ENCODE assay signal across 8 mouse cellular contexts in the genomic region with DNA sequence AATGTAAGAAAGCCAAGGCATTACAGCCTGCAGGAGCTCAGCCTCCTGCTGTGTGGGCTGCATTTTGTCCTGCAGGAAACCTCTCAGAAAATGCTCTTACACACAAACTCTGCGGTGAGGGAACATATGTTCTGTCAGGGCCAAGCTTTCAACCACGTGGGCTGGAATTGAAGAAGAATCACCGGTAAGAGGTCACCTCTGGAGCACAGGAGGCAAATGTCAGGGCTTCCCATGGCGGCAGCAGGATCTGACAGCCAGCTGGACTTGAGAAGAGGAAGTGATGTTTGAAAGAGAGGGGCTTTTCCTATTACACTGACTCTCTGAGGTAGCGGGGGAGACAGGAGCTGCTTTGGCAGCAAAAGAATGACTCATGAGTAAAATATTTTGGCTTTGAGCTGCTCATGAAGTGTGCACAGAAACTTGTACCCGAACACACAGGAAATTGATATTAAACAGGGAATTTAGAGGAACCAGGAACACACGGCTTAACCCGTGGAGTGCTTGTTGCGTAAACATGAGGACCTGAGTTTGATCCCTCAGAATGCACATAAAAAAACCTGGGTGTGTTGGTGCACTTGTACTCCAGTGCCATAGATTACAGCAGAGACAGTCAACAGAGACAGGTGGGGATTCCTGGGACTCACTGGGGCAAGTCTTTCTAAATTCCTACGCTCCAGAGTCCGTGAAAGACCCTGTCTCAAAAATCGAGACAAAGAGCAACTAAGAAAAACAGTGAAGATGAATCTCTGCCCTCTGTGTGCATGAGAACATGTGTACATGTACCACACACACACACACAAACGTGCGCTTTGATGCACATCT.
DNase-seq lines count a peak whose midpoint lies in the region; ATAC-seq lines count a peak whose summit lies in the region.

No protein-coding gene starts in this region.

- no peak for ATAC-seq in midbrain, embryonic 14.5 days (ENCODE audit: low FRiP score, low TSS enrichment)
- ATAC-seq in midbrain, embryonic 13.5 days = no peak
- ATAC-seq in embryonic facial prominence, embryonic 12.5 days (ENCODE audit: insufficient number of reproducible peaks, insufficient read depth, low FRiP score, low TSS enrichment) = 0 out of 2 replicates have a peak, but pooled peaks have one; percentile 22
- ATAC-seq in kidney, embryonic 16.5 days (ENCODE audit: low FRiP score, low TSS enrichment) = peak; percentile 88
- no peak for ATAC-seq in forebrain, embryonic 11.5 days (replicated peaks; ENCODE audit: low FRiP score)

- peak; percentile 8 for DNase-seq in midbrain, embryonic 14.5 days
- DNase-seq in right cerebral cortex, postnatal 36 days (ENCODE audit: low spot score in 2 of 2) = peak; percentile 15 to 16
- no peak for DNase-seq in layer of hippocampus, postnatal 14 days (ENCODE audit: low spot score in 2 of 2)
- DNase-seq in ovary, postnatal 14 days (ENCODE audit: low spot score) = no peak
- DNase-seq in forebrain, embryonic 11.5 days (ENCODE audit: low spot score) = no peak

- no peaks in the 10 kb centered on the region for H3K4me1 ChIP-seq in midbrain, embryonic 14.5 days (ENCODE audit: control insufficient read depth, insufficient read depth, low read length)
- no peaks in the 10 kb centered on the region for H3K4me1 ChIP-seq in midbrain, embryonic 13.5 days (replicated peaks)
- no peaks in the 10 kb centered on the region for H3K4me1 ChIP-seq in embryonic facial prominence, embryonic 12.5 days
- H3K4me1 ChIP-seq in kidney, embryonic 16.5 days (ENCODE audit: insufficient read depth, low read length) = peaks cover 14% of the 10 kb centered on the region
- no peaks in the 10 kb centered on the region for H3K4me1 ChIP-seq in forebrain, embryonic 11.5 days (replicated peaks; ENCODE audit: control insufficient read depth, insufficient read depth, low read length)

- H3K4me3 ChIP-seq in midbrain, embryonic 14.5 days (replicated peaks; ENCODE audit: low read depth, low read length) = no peak overlapping the region
- no peak overlapping the region for H3K4me3 ChIP-seq in midbrain, embryonic 13.5 days (replicated peaks)
- no peak overlapping the region for H3K4me3 ChIP-seq in embryonic facial prominence, embryonic 12.5 days
- no peak overlapping the region for H3K4me3 ChIP-seq in kidney, embryonic 16.5 days (ENCODE audit: low read length)
- H3K4me3 ChIP-seq in forebrain, embryonic 11.5 days (ENCODE audit: low read depth, low read length) = no peak overlapping the region

- WGBS in midbrain, embryonic 14.5 days = 65% methylated on average over 14 of the region's 14 CpGs
- 73% methylated on average over 14 of the region's 14 CpGs for WGBS in midbrain, embryonic 13.5 days
- 44% methylated on average over 14 of the region's 14 CpGs for WGBS in embryonic facial prominence, embryonic 12.5 days
- WGBS in kidney, embryonic 16.5 days = 29% methylated on average over 14 of the region's 14 CpGs
- 68% methylated on average over 14 of the region's 14 CpGs for WGBS in forebrain, embryonic 11.5 days

- H3K36me3 ChIP-seq in midbrain, embryonic 14.5 days (ENCODE audit: control insufficient read depth, insufficient read depth, low read length) = no peaks in the 10 kb centered on the region
- no peaks in the 10 kb centered on the region for H3K36me3 ChIP-seq in midbrain, embryonic 13.5 days
- no peaks in the 10 kb centered on the region for H3K36me3 ChIP-seq in embryonic facial prominence, embryonic 12.5 days
- H3K36me3 ChIP-seq in kidney, embryonic 16.5 days (ENCODE audit: insufficient read depth, low read length) = no peaks in the 10 kb centered on the region
- no peaks in the 10 kb centered on the region for H3K36me3 ChIP-seq in forebrain, embryonic 11.5 days (ENCODE audit: control insufficient read depth, insufficient read depth, low read length)

- no peaks in the 10 kb centered on the region for H3K9me3 ChIP-seq in midbrain, embryonic 14.5 days (ENCODE audit: control insufficient read depth, low read length)
- H3K9me3 ChIP-seq in midbrain, embryonic 13.5 days = no peaks in the 10 kb centered on the region
- H3K9me3 ChIP-seq in embryonic facial prominence, embryonic 12.5 days = no peaks in the 10 kb centered on the region
- no peaks in the 10 kb centered on the region for H3K9me3 ChIP-seq in kidney, embryonic 16.5 days (ENCODE audit: low read length)
- no peaks in the 10 kb centered on the region for H3K9me3 ChIP-seq in forebrain, embryonic 11.5 days (ENCODE audit: control insufficient read depth, low read length)

- no peaks in the 10 kb centered on the region for H3K27me3 ChIP-seq in midbrain, embryonic 14.5 days (ENCODE audit: control insufficient read depth, insufficient read depth, low read length)
- H3K27me3 ChIP-seq in midbrain, embryonic 13.5 days = no peaks in the 10 kb centered on the region
- H3K27me3 ChIP-seq in embryonic facial prominence, embryonic 12.5 days = no peaks in the 10 kb centered on the region
- H3K27me3 ChIP-seq in kidney, embryonic 16.5 days (ENCODE audit: insufficient read depth, low read length) = no peaks in the 10 kb centered on the region
- no peaks in the 10 kb centered on the region for H3K27me3 ChIP-seq in forebrain, embryonic 11.5 days (ENCODE audit: control insufficient read depth, insufficient read depth, low read length)

- H3K4me2 ChIP-seq in midbrain, embryonic 14.5 days (ENCODE audit: low read length) = no peak overlapping the region
- no peak overlapping the region for H3K4me2 ChIP-seq in midbrain, embryonic 13.5 days (replicated peaks)
- H3K4me2 ChIP-seq in embryonic facial prominence, embryonic 12.5 days (replicated peaks) = 0 out of 2 replicates have a peak overlapping the region, but pooled peaks have one; percentile 1
- H3K4me2 ChIP-seq in kidney, embryonic 16.5 days (replicated peaks; ENCODE audit: low read depth, low read length) = peak overlapping the region; percentile 30
- no peak overlapping the region for H3K4me2 ChIP-seq in forebrain, embryonic 11.5 days (ENCODE audit: low read depth, low read length, severe bottlenecking)

- H3K9ac ChIP-seq in midbrain, embryonic 14.5 days (replicated peaks; ENCODE audit: low read length) = no peak overlapping the region
- no peak overlapping the region for H3K9ac ChIP-seq in midbrain, embryonic 13.5 days (replicated peaks)
- no peak overlapping the region for H3K9ac ChIP-seq in embryonic facial prominence, embryonic 12.5 days
- H3K9ac ChIP-seq in kidney, embryonic 16.5 days (replicated peaks; ENCODE audit: low read length) = no peak overlapping the region
- no peak overlapping the region for H3K9ac ChIP-seq in forebrain, embryonic 11.5 days (ENCODE audit: low read length)

- H3K27ac ChIP-seq in midbrain, embryonic 14.5 days (replicated peaks; ENCODE audit: low read depth, low read length) = no peak overlapping the region
- H3K27ac ChIP-seq in midbrain, embryonic 13.5 days = no peak overlapping the region
- H3K27ac ChIP-seq in embryonic facial prominence, embryonic 12.5 days = 0 out of 2 replicates have a peak overlapping the region, but pooled peaks have one; percentile 51
- peak overlapping the region; percentile 80 for H3K27ac ChIP-seq in kidney, embryonic 16.5 days (ENCODE audit: low read length)
- no peak overlapping the region for H3K27ac ChIP-seq in forebrain, embryonic 11.5 days (ENCODE audit: low read depth, low read length)

Comparison
In these comparisons a context has a peak if more than half of its experiments do, and no peak if none do; other contexts are left out.
1. ATAC-seq: peak in embryonic facial prominence, embryonic 12.5 days (single experiment) and kidney, embryonic 16.5 days (single experiment); none in midbrain, embryonic 14.5 days (single experiment), midbrain, embryonic 13.5 days (single experiment) and forebrain, embryonic 11.5 days (single experiment).
2. DNase-seq: peak in midbrain, embryonic 14.5 days (single experiment) and right cerebral cortex, postnatal 36 days (2 of 2); none in layer of hippocampus, postnatal 14 days (0 of 2), ovary, postnatal 14 days (single experiment) and forebrain, embryonic 11.5 days (single experiment).
3. H3K27ac ChIP-seq: peak in embryonic facial prominence, embryonic 12.5 days (single experiment) and kidney, embryonic 16.5 days (single experiment); none in midbrain, embryonic 14.5 days (single experiment), midbrain, embryonic 13.5 days (single experiment) and forebrain, embryonic 11.5 days (single experiment).
4. H3K4me2 ChIP-seq: peak in embryonic facial prominence, embryonic 12.5 days (single experiment) and kidney, embryonic 16.5 days (single experiment); none in midbrain, embryonic 14.5 days (single experiment), midbrain, embryonic 13.5 days (single experiment) and forebrain, embryonic 11.5 days (single experiment).